Mouse (Mus musculus): ENCODE data around the gene Ppp1r12b. TPM values are rescaled to one million over a fixed set of nuclear protein-coding genes. Genes with fewer than 3 reads are reported as not detected.

The Ppp1r12b gene
- polyA plus RNA-seq, 1 experiment = 22.2 TPM

DNA sequence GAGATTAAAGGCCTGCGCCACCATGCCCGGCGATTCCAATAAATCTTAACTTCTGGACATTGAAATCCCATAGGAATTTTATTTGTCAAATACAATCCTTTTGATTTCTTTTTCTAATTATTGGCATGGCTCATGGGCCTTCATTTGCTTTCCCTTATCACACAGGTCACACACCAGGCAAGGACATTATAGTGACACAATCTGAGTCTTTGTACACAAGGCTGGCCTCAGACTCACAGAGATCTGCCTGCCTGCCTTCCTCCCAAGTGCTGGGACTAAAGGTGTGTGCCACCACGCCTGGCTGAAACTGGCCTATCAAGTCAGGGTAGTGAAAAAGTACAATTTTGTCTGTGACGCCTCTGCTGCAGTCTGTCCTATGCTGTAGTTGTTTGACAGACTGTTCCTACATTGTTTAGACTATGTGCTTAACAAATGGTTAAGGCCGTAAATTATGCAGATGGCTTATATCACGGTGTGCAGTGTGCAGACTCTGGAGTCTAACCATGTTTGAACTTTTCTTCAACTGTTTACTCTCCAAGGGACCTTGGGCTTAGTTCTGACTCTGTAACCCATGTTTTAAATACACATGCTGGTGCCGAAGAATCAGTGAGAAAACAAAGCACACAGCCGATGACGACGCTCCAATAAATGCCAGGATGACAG lies 191.8 kb downstream of the Ppp1r12b start:
- Histone ChIP-seq H3K27me3 (ENCODE audit: control insufficient read depth, insufficient read depth, low read length) (no peaks in the 10 kb centered on the region), H3K4me3 (replicated peaks; ENCODE audit: insufficient read depth, low read depth, low read length) (no peak overlapping the region), H3K27ac (ENCODE audit: insufficient read depth, low read length) (no peak overlapping the region), H3K4me1 (ENCODE audit: control insufficient read depth, insufficient read depth, low read length) (peaks cover 15% of the 10 kb centered on the region)
- TF ChIP-seq POLR2A (IDR thresholded peaks at IDR 0.05; ENCODE audit: borderline replicate concordance, insufficient read depth, low read length) = no peak
- TF ChIP-seq CTCF (IDR thresholded peaks at IDR 0.05; ENCODE audit: borderline replicate concordance, insufficient read depth, low read depth, low read length) = no peak
- no peak for DNase-seq
- 85% methylated on average over 11 of the region's 11 CpGs for WGBS

DNA sequence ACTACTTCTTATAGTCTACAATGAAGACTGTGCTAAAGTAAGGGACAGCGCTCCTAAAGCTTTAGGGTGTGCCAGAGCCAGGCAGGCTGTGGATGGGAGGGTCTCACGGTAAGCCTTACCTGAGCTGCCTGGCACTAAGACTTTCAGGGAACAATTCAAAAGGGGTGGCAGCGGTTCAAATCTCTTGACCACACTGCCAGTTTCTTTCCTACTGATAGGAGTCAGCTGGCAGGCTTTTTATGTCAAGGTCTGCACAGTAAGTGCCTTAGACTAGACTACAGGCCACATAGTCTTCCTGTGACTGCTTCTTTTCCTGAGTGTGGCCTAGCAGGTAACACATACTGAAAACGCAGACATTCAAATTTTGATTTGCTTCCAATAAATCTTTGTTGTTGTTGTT lies 192.5 kb downstream of the Ppp1r12b start:
- Histone ChIP-seq H3K27ac (ENCODE audit: insufficient read depth, low read length) (no peak overlapping the region), H3K4me3 (replicated peaks; ENCODE audit: insufficient read depth, low read depth, low read length) (no peak overlapping the region), H3K4me1 (ENCODE audit: control insufficient read depth, insufficient read depth, low read length) (peaks cover 18% of the 10 kb centered on the region), H3K27me3 (ENCODE audit: control insufficient read depth, insufficient read depth, low read length) (no peaks in the 10 kb centered on the region)
- no peak for DNase-seq
- 52% methylated on average over 4 of the region's 4 CpGs for WGBS
- TF ChIP-seq CTCF (IDR thresholded peaks at IDR 0.05; ENCODE audit: borderline replicate concordance, insufficient read depth, low read depth, low read length) (no peak), POLR2A (IDR thresholded peaks at IDR 0.05; ENCODE audit: borderline replicate concordance, insufficient read depth, low read length) (no peak)

DNA sequence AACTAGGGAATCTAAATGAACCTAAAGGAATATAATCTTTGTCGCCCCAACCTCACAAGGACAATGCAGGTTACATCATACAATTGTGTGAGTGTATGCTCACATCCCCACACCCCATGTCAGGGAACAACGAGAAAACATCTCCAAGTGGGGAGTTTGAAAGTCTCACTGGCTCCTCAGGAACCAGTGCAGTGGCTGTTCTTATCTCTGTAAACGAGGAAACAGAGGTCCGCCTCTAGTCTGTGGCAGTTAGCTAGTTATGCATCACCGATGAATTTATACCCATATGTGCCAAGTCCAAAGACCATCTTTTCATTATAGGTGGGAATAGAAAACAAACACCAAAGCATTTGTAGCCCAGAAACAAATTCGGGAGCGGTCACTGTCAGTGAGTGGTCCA lies 194.2 kb downstream of the Ppp1r12b start:
- DNase-seq = no peak
- H3K27me3 ChIP-seq (ENCODE audit: control insufficient read depth, insufficient read depth, low read length) = no peaks in the 10 kb centered on the region
- no peak overlapping the region for H3K27ac ChIP-seq (ENCODE audit: insufficient read depth, low read length)
- no peak overlapping the region for H3K4me3 ChIP-seq (replicated peaks; ENCODE audit: insufficient read depth, low read depth, low read length)
- peaks cover 31% of the 10 kb centered on the region for H3K4me1 ChIP-seq (ENCODE audit: control insufficient read depth, insufficient read depth, low read length)
- TF ChIP-seq POLR2A (IDR thresholded peaks at IDR 0.05; ENCODE audit: borderline replicate concordance, insufficient read depth, low read length) (no peak), CTCF (IDR thresholded peaks at IDR 0.05; ENCODE audit: borderline replicate concordance, insufficient read depth, low read depth, low read length) (no peak)
- 93% methylated on average over 7 of the region's 7 CpGs for WGBS

DNA sequence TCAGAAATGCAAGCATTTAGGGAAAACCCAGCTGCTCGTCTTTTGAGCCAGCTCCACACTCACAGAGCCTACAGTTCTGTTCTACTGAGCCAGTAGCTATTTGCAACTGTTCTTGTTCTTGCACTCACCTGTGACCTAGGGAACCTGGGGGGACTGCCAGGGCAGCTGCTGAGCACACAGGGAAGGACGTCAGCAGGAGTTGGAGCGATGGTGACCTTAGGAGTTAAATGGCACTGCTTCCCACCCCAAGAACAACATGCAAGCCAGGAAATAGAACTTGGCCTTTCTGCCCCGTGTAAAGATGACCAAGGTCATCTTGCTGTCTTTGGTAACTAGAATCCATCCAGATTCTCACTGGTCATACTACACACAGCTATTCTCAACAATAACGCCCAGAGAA lies 195.1 kb downstream of the Ppp1r12b start:
- no peak overlapping the region for H3K4me3 ChIP-seq (replicated peaks; ENCODE audit: insufficient read depth, low read depth, low read length)
- H3K4me1 ChIP-seq (ENCODE audit: control insufficient read depth, insufficient read depth, low read length) = peaks cover 40% of the 10 kb centered on the region
- no peak overlapping the region for H3K27ac ChIP-seq (ENCODE audit: insufficient read depth, low read length)
- 84% methylated on average over 5 of the region's 5 CpGs for WGBS
- no peaks in the 10 kb centered on the region for H3K27me3 ChIP-seq (ENCODE audit: control insufficient read depth, insufficient read depth, low read length)
- no peak for DNase-seq
- TF ChIP-seq CTCF (IDR thresholded peaks at IDR 0.05; ENCODE audit: borderline replicate concordance, insufficient read depth, low read depth, low read length) (no peak), POLR2A (IDR thresholded peaks at IDR 0.05; ENCODE audit: borderline replicate concordance, insufficient read depth, low read length) (no peak)

DNA sequence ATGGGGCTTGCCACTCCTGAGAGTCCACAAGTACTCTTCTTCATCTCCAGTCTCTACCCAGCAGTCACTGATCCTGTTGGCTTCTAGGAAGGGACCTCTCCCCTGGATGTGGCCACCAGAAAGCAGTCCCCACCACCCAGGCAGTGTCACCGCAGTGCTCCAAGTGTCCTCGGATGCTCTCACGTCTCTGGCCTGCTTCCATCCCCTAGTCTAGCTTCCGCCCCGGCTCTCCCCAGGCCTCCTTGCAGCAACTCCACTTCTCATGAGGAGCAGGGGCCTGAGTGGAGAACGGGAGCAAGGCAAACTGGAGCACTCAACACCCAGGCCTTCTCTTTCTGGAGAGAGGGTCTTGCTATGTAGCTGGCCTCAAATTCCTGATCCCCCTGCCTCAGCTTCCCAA lies 196.6 kb downstream of the Ppp1r12b start:
- DNase-seq = no peak
- no peak overlapping the region for H3K27ac ChIP-seq (ENCODE audit: insufficient read depth, low read length)
- H3K27me3 ChIP-seq (ENCODE audit: control insufficient read depth, insufficient read depth, low read length) = no peaks in the 10 kb centered on the region
- TF ChIP-seq CTCF (IDR thresholded peaks at IDR 0.05; ENCODE audit: borderline replicate concordance, insufficient read depth, low read depth, low read length) (no peak), POLR2A (IDR thresholded peaks at IDR 0.05; ENCODE audit: borderline replicate concordance, insufficient read depth, low read length) (no peak)
- 12% methylated on average over 6 of the region's 6 CpGs for WGBS
- H3K4me1 ChIP-seq (ENCODE audit: control insufficient read depth, insufficient read depth, low read length) = peaks cover 50% of the 10 kb centered on the region
- no peak overlapping the region for H3K4me3 ChIP-seq (replicated peaks; ENCODE audit: insufficient read depth, low read depth, low read length)

DNA sequence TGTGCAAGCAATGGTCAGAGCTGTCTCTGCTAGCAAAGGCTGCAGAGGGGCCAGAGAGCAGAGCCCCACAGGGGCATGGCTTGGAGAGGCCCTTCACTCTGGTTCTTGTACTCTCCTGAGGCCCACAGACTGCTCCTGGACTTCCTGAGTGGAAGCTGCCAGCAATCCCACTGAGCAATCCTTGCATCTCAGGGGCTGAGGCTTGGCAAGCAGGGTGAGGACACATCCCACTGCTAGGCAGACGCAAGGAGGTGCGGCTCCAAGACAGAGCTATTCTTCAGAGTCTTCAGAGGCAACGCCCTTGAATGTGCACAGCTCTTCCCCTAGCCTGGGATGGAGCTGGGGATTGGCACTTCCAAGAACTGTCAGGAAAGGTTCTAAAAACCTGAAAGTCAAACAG lies 198.5 kb downstream of the Ppp1r12b start:
- peaks cover 61% of the 10 kb centered on the region for H3K4me1 ChIP-seq (ENCODE audit: control insufficient read depth, insufficient read depth, low read length)
- no peak overlapping the region for H3K27ac ChIP-seq (ENCODE audit: insufficient read depth, low read length)
- H3K27me3 ChIP-seq (ENCODE audit: control insufficient read depth, insufficient read depth, low read length) = no peaks in the 10 kb centered on the region
- TF ChIP-seq CTCF (IDR thresholded peaks at IDR 0.05; ENCODE audit: borderline replicate concordance, insufficient read depth, low read depth, low read length) (no peak), POLR2A (IDR thresholded peaks at IDR 0.05; ENCODE audit: borderline replicate concordance, insufficient read depth, low read length) (no peak; the same call in 1 of the 2 replicates)
- DNase-seq = peak; percentile 60 to 68
- WGBS = 28% methylated on average over 3 of the region's 3 CpGs
- no peak overlapping the region for H3K4me3 ChIP-seq (replicated peaks; ENCODE audit: insufficient read depth, low read depth, low read length)

DNA sequence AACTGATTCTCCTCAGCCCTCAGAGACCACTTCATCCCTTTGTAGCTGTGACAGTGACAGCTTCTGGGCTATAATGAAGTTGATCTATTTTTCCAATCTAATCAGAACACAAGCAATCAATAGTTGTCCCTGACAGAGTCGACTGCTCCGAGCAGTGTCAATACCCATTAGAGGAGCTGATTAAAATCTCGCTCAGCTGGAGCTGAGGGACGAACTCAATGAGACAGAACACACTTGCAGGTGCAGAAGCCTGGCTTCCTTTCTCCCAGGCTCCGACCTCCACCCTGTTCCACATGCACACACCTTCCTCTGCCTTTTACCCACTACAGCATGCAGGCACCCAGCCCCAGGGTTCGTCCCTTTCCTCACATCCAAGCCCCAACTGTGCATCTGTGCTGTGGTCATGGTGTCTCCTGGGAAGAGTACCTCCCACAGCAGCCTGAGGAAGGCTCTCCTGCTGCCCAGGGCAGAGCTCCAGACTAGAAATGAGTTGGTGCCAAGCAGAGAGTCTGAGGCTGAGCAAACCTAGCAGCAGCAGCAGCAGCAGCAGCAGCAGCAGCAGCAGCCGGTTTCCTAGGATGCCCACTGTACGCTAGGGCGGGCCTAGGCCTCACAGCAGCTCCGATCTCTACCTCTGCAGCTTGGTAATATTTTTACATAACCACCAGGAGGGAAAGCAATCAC lies 199.4 kb downstream of the Ppp1r12b start:
- Histone ChIP-seq H3K4me1 (ENCODE audit: control insufficient read depth, insufficient read depth, low read length) (peaks cover 61% of the 10 kb centered on the region), H3K27me3 (ENCODE audit: control insufficient read depth, insufficient read depth, low read length) (no peaks in the 10 kb centered on the region), H3K27ac (ENCODE audit: insufficient read depth, low read length) (no peak overlapping the region), H3K4me3 (replicated peaks; ENCODE audit: insufficient read depth, low read depth, low read length) (no peak overlapping the region)
- no peak for TF ChIP-seq POLR2A (IDR thresholded peaks at IDR 0.05; ENCODE audit: borderline replicate concordance, insufficient read depth, low read length)
- no peak for TF ChIP-seq CTCF (IDR thresholded peaks at IDR 0.05; ENCODE audit: borderline replicate concordance, insufficient read depth, low read depth, low read length)
- DNase-seq = peak in 1 of 2 experiments; percentile 55
- WGBS = 48% methylated on average over 10 of the region's 10 CpGs
